Mouse (Mus musculus) brain, embryonic 18.5 days (tissue): ENCODE measurements around the gene Btg4.

Experiments
- DNase-seq: peaks from one replicate; pipeline ENCODE4 v3.0.0-alpha.2; 2012; ENCODE audit warnings: low read depth, low spot score

Btg4 gene

GRCm38 (mm10) chr9:51165312-51166180 is 104.8 kb downstream of the Btg4 start, which contains the start of gene Gm32742:
Gene Gm32742 (minus strand): TSS chr9:51165517.
- DNase-seq = no peak

GRCm38 (mm10) chr9:51167954-51168353 is 107.3 kb downstream of the Btg4 start:
- no peak for DNase-seq

- no peak for DNase-seq
Observed at GRCm38 (mm10) chr9:51168698-51169097, 108.0 kb downstream of the Btg4 start.

GRCm38 (mm10) chr9:51169133-51169532 is 108.4 kb downstream of the Btg4 start:
- no peak for DNase-seq
